Mouse (Mus musculus): ENCODE measurements at regions not wholly inside any gene's neighbourhood (a gene's known extent, or its start where the extent isn't known, plus 50 kb on each side); places are given as distances from the start of the nearest gene placed in this dataset.

GRCm38 (mm10) chr15:51271632-51272312 lies 2612.9 kb upstream of the Gm7489 start:
- no peaks in the 10 kb centered on the region for H3K27me3 ChIP-seq
- no peaks in the 10 kb centered on the region for H3K9me3 ChIP-seq
- H3K36me3 ChIP-seq, result no peaks in the 10 kb centered on the region
- H3K9ac ChIP-seq (replicated peaks), result no peak overlapping the region
- H3K4me3 ChIP-seq, result no peak overlapping the region
- no peaks in the 10 kb centered on the region for H3K4me1 ChIP-seq
- H3K27ac ChIP-seq (replicated peaks), result no peak overlapping the region
- no peak overlapping the region for H3K4me2 ChIP-seq (replicated peaks)
- ATAC-seq (ENCODE audit: low FRiP score, low read depth), result no peak
- 87% methylated on average over 9 of the region's 9 CpGs for WGBS

DNA sequence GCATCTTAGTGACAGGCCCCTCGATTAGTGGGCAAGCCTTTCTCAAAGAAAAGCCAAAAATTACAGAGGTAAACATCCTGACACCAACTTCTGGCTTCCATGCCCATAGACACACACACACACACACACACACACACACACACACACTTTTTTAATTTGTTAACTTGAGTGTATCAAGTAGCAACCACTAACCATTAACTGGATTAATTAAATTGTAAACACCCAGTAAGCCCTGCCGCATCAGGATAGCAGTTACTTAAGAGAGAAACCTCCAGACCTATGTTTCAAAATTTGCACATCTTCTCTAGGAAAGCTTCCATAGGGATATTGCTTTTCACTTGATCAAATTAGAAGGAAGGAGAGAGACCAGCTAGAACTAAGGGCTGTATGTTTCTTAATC lies 2599.4 kb upstream of the Gm7489 start:
- no peak overlapping the region for H3K27ac ChIP-seq (replicated peaks)
- no peak overlapping the region for H3K4me2 ChIP-seq (replicated peaks)
- no peak overlapping the region for H3K4me3 ChIP-seq
- H3K4me1 ChIP-seq, result peaks cover 2% of the 10 kb centered on the region; the same call in 1 of the 2 replicates
- no peaks in the 10 kb centered on the region for H3K27me3 ChIP-seq
- WGBS, result 78% methylated on average over 2 of the region's 2 CpGs
- no peak overlapping the region for H3K9ac ChIP-seq (replicated peaks)
- no peak for ATAC-seq (ENCODE audit: low FRiP score, low read depth)
- no peaks in the 10 kb centered on the region for H3K9me3 ChIP-seq
- H3K36me3 ChIP-seq, result no peaks in the 10 kb centered on the region

DNA sequence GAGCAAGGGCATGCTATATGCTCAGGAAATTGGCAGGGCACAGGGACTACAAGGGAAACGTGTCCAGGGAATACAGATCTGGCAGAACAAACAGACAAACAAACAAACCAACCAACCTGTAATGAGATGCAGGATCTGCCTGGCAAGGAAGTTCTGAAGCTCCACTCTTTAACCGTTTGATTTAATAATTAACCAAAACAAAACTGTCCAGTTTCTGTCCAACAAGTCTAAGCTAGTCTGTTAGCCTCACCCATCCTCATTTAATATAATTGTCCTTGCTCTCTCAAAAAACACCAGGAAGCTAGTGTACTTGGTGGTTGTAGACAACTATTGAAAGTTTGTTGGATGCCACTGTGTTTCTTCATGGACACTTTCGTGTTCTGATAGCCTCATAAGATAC lies 2598.4 kb upstream of the Gm7489 start:
- H3K9ac ChIP-seq (replicated peaks), result no peak overlapping the region
- H3K36me3 ChIP-seq, result no peaks in the 10 kb centered on the region
- 78% methylated on average over 3 of the region's 3 CpGs for WGBS
- no peaks in the 10 kb centered on the region for H3K9me3 ChIP-seq
- no peak overlapping the region for H3K27ac ChIP-seq (replicated peaks)
- no peak overlapping the region for H3K4me2 ChIP-seq (replicated peaks)
- no peak for ATAC-seq (ENCODE audit: low FRiP score, low read depth)
- H3K4me1 ChIP-seq, result peaks cover 2% of the 10 kb centered on the region; the same call in 1 of the 2 replicates
- H3K4me3 ChIP-seq, result no peak overlapping the region
- H3K27me3 ChIP-seq, result no peaks in the 10 kb centered on the region

DNA sequence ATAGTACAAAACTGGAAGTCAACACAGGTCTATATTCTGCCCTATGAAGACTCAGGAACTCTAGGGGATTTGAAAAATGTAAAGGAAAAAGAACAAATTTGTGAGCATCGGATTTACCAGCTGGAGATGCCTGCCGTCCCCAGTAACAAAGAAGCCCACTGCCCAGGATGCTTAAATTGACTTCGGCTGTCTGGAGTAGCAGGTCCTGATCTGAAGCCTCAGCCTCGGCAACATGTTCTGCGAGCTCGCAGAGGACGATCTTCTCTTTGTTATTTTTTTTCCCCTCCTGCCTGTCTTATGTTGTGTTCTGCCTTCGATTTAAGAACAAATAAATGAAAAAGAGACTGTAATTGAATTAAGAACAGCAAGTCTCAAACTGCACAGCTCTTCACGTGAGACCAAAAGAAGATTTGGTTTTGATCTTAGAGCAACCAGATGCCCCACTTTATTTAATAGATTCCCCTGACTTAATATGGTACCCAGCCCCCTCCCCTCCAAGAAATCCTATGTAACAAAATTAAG lies 2595.7 kb upstream of the Gm7489 start:
- Histone ChIP-seq H3K9me3 (no peaks in the 10 kb centered on the region), H3K36me3 (no peaks in the 10 kb centered on the region), H3K4me1 (peaks cover 2% of the 10 kb centered on the region; the same call in 1 of the 2 replicates), H3K4me3 (no peak overlapping the region), H3K27ac (replicated peaks) (no peak overlapping the region), H3K9ac (replicated peaks) (no peak overlapping the region; the same call in 1 of the 2 replicates), H3K27me3 (no peaks in the 10 kb centered on the region), H3K4me2 (replicated peaks) (peak overlapping the region; percentile 39)
- 0 out of 2 replicates have a peak, but pooled peaks have one; percentile 34 for ATAC-seq (ENCODE audit: low FRiP score, low read depth)
- 9% methylated on average over 9 of the region's 9 CpGs for WGBS

DNA sequence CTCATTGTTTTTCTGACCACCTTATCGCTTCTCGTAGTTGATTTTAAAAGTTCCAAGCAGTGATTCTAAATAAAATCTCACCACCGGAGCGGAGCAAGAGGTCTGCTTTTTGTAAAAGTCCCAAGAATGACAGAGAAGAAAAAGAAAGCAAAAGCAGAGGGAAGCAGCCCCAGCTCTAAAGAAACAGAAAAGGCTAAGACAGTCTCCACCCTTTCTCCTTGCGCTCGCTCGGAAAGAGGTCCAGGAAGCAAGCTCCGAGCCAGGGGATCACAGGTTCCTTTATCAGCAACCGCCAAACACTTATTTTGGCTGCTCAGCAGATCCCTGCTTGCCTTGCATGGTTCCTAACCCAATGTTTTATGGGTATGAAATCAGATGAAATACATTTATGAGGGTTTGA lies 2594.8 kb upstream of the Gm7489 start:
- H3K27ac ChIP-seq (replicated peaks), result no peak overlapping the region
- H3K27me3 ChIP-seq, result no peaks in the 10 kb centered on the region
- H3K9ac ChIP-seq (replicated peaks), result no peak overlapping the region
- no peak overlapping the region for H3K4me2 ChIP-seq (replicated peaks)
- no peaks in the 10 kb centered on the region for H3K9me3 ChIP-seq
- no peaks in the 10 kb centered on the region for H3K36me3 ChIP-seq
- WGBS, result 73% methylated on average over 9 of the region's 9 CpGs
- no peak overlapping the region for H3K4me3 ChIP-seq
- ATAC-seq (ENCODE audit: low FRiP score, low read depth), result no peak
- peaks cover 2% of the 10 kb centered on the region; the same call in 1 of the 2 replicates for H3K4me1 ChIP-seq

DNA sequence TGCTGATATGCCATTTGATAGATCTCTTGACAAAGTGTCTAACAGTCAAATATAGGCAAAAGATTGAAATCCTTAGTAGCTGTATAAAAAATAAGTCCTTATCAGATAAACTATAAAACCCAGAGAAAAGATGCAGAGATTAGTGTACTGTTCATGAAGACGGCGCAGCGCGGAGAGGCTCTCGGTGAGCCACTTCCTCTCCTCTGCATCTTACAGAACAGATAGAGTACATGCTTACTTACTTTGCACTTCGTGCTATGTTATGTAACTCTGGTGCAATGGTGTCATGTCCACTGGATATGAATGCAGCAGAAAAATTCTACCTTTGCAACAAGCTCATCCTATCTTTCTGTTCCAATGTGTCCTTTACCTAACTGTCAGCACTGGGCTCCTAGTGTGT lies 2593.5 kb upstream of the Gm7489 start:
- Histone ChIP-seq H3K36me3 (no peaks in the 10 kb centered on the region), H3K27ac (replicated peaks) (no peak overlapping the region), H3K9ac (replicated peaks) (no peak overlapping the region), H3K27me3 (no peaks in the 10 kb centered on the region), H3K9me3 (no peaks in the 10 kb centered on the region), H3K4me2 (replicated peaks) (no peak overlapping the region), H3K4me3 (no peak overlapping the region), H3K4me1 (peaks cover 2% of the 10 kb centered on the region; the same call in 1 of the 2 replicates)
- no peak for ATAC-seq (ENCODE audit: low FRiP score, low read depth)
- WGBS, result 99% methylated on average over 6 of the region's 6 CpGs

- no peaks in the 10 kb centered on the region for H3K27me3 ChIP-seq
- no peak for ATAC-seq (ENCODE audit: low FRiP score, low read depth)
- no peaks in the 10 kb centered on the region for H3K4me1 ChIP-seq
- H3K9me3 ChIP-seq, result no peaks in the 10 kb centered on the region
- H3K9ac ChIP-seq (replicated peaks), result no peak overlapping the region
- no peak overlapping the region for H3K4me2 ChIP-seq (replicated peaks)
- H3K27ac ChIP-seq (replicated peaks), result no peak overlapping the region
- no peaks in the 10 kb centered on the region for H3K36me3 ChIP-seq
- H3K4me3 ChIP-seq, result no peak overlapping the region
Observed at GRCm38 (mm10) chr15:51296841-51297240, 2587.9 kb upstream of the Gm7489 start.

GRCm38 (mm10) chr15:51318072-51318471 lies 2566.6 kb upstream of the Gm7489 start:
- no peak overlapping the region for H3K27ac ChIP-seq (replicated peaks)
- H3K4me2 ChIP-seq (replicated peaks), result no peak overlapping the region
- no peaks in the 10 kb centered on the region for H3K9me3 ChIP-seq
- ATAC-seq (ENCODE audit: low FRiP score, low read depth), result no peak
- H3K36me3 ChIP-seq, result no peaks in the 10 kb centered on the region
- H3K27me3 ChIP-seq, result no peaks in the 10 kb centered on the region
- 75% methylated on average over 1 of the region's 1 CpGs for whole genome bisulfite sequencing
- no peak overlapping the region for H3K9ac ChIP-seq (replicated peaks)
- H3K4me1 ChIP-seq, result no peaks in the 10 kb centered on the region
- H3K4me3 ChIP-seq, result no peak overlapping the region

DNA sequence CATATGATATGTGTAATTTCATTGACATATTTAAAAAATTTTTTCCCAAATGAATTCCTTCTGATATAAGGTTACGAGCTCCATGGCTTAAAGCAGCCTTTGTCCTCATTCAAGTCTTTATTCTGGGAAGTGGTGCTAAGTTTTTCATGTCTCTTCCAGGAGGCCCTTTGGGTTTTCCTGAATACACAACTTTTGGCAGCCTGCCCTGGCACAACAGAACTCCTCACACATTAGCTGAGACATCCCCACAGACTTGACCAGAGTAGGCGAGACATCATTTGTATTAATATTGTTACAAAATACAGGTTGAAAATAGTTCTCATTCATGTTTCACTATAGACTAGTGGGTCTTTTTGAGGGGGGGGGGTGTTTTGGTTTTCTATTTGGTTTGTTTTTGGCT lies 2565.9 kb upstream of the Gm7489 start:
- no peaks in the 10 kb centered on the region for H3K4me1 ChIP-seq
- 84% methylated on average over 2 of the region's 2 CpGs for WGBS

GRCm38 (mm10) chr15:51320366-51320894 lies 2564.3 kb upstream of the Gm7489 start:
- Histone ChIP-seq H3K9me3 (no peaks in the 10 kb centered on the region), H3K27ac (replicated peaks) (no peak overlapping the region), H3K4me3 (no peak overlapping the region), H3K27me3 (no peaks in the 10 kb centered on the region), H3K9ac (replicated peaks) (no peak overlapping the region), H3K4me1 (no peaks in the 10 kb centered on the region), H3K4me2 (replicated peaks) (no peak overlapping the region), H3K36me3 (no peaks in the 10 kb centered on the region)
- no peak for ATAC-seq (ENCODE audit: low FRiP score, low read depth)
- 74% methylated on average over 10 of the region's 10 CpGs for WGBS

More for the DNA sequence above, 2565.9 kb upstream of the Gm7489 start:
- no peak overlapping the region for H3K27ac ChIP-seq (replicated peaks)
- H3K4me3 ChIP-seq, result no peak overlapping the region
- ATAC-seq (ENCODE audit: low FRiP score, low read depth), result no peak
- H3K9ac ChIP-seq (replicated peaks), result no peak overlapping the region
- no peaks in the 10 kb centered on the region for H3K36me3 ChIP-seq
- no peak overlapping the region for H3K4me2 ChIP-seq (replicated peaks)
- no peaks in the 10 kb centered on the region for H3K27me3 ChIP-seq
- no peaks in the 10 kb centered on the region for H3K9me3 ChIP-seq

- H3K9me3 ChIP-seq, result no peaks in the 10 kb centered on the region
- no peak overlapping the region for H3K27ac ChIP-seq (replicated peaks)
- no peak overlapping the region for H3K4me2 ChIP-seq (replicated peaks)
- no peaks in the 10 kb centered on the region for H3K36me3 ChIP-seq
- WGBS, result 85% methylated on average over 5 of the region's 5 CpGs
- H3K27me3 ChIP-seq, result no peaks in the 10 kb centered on the region
- H3K4me3 ChIP-seq, result no peak overlapping the region
- no peaks in the 10 kb centered on the region for H3K4me1 ChIP-seq
- ATAC-seq (ENCODE audit: low FRiP score, low read depth), result no peak
- H3K9ac ChIP-seq (replicated peaks), result no peak overlapping the region
Observed at GRCm38 (mm10) chr15:51323284-51323683, 2561.4 kb upstream of the Gm7489 start.

DNA sequence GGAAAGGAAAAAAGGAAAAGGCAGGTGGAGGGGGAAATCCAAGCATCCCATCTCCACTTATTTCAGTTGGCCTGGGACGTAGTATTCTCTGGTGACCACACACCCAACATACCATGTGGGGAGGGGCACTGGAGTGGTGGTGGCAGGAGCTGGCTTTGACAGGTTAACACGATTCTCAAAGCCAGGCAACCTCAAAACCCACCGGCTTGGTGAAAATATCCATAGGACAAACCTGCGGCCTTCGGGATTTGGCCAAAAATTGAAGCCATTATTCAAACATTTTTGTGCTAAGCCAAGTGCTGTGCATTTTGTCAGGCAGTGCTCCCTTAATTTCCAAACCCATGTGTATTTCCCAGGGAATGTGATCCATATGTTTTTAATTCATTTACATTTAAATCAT lies 2560.5 kb upstream of the Gm7489 start:
- no peak overlapping the region for H3K27ac ChIP-seq (replicated peaks)
- no peaks in the 10 kb centered on the region for H3K27me3 ChIP-seq
- no peaks in the 10 kb centered on the region for H3K9me3 ChIP-seq
- 82% methylated on average over 5 of the region's 5 CpGs for WGBS
- no peaks in the 10 kb centered on the region for H3K36me3 ChIP-seq
- no peaks in the 10 kb centered on the region for H3K4me1 ChIP-seq
- H3K9ac ChIP-seq (replicated peaks), result no peak overlapping the region
- no peak overlapping the region for H3K4me2 ChIP-seq (replicated peaks)
- H3K4me3 ChIP-seq, result no peak overlapping the region
- no peak for ATAC-seq (ENCODE audit: low FRiP score, low read depth)
